Mouse (Mus musculus): Measurements from ENCODE around the gene Lpar5. TPM values are rescaled to one million over a fixed set of nuclear protein-coding genes. Genes with fewer than 3 reads are reported as not detected.

The Lpar5 gene
- polyA plus RNA-seq, 2 experiments: 3.9 to 4.0 TPM

GRCm38 (mm10) chr6:125101444-125101843 is 33.7 kb downstream of the Lpar5 start:
- no peak for ATAC-seq (ENCODE audit: low FRiP score, low read depth)
- TF ChIP-seq POLR2A (IDR thresholded peaks at IDR 0.05; ENCODE audit: borderline replicate concordance, extremely low read depth, insufficient read depth, insufficient read length): no peak
- Histone ChIP-seq H3K27me3 (ENCODE audit: control insufficient read depth, insufficient read depth, low read length) (no peaks in the 10 kb centered on the region), H3K27ac (replicated peaks; ENCODE audit: low read depth, low read length) (no peak overlapping the region), H3K4me3 (replicated peaks; ENCODE audit: low read length) (no peak overlapping the region), H3K4me2 (replicated peaks; ENCODE audit: low read depth, low read length, severe bottlenecking) (no peak overlapping the region), H3K4me1 (ENCODE audit: control insufficient read depth, insufficient read depth, low read length) (peaks cover 24% of the 10 kb centered on the region), H3K9me3 (ENCODE audit: control insufficient read depth, low read length) (no peaks in the 10 kb centered on the region), H3K9ac (ENCODE audit: low read depth, low read length, severe bottlenecking) (no peak overlapping the region), H3K36me3 (ENCODE audit: control insufficient read depth, insufficient read depth, low read length) (peaks cover 89% of the 10 kb centered on the region)
- DNase-seq (ENCODE audit: low spot score): no peak
- WGBS: 72% methylated on average over 9 of the region's 9 CpGs

- H3K9me3 ChIP-seq (ENCODE audit: control insufficient read depth, low read length): no peaks in the 10 kb centered on the region
- no peaks in the 10 kb centered on the region for H3K27me3 ChIP-seq (ENCODE audit: control insufficient read depth, insufficient read depth, low read length)
- H3K4me2 ChIP-seq (replicated peaks; ENCODE audit: low read depth, low read length, severe bottlenecking): no peak overlapping the region
- H3K4me3 ChIP-seq (replicated peaks; ENCODE audit: low read length): no peak overlapping the region
- 95% methylated on average over 4 of the region's 4 CpGs for WGBS
- no peak overlapping the region for H3K27ac ChIP-seq (replicated peaks; ENCODE audit: low read depth, low read length)
- DNase-seq (ENCODE audit: low spot score) (no peak), ATAC-seq (ENCODE audit: low FRiP score, low read depth) (no peak)
- no peak for TF ChIP-seq POLR2A (IDR thresholded peaks at IDR 0.05; ENCODE audit: borderline replicate concordance, extremely low read depth, insufficient read depth, insufficient read length)
- peaks cover 98% of the 10 kb centered on the region for H3K36me3 ChIP-seq (ENCODE audit: control insufficient read depth, insufficient read depth, low read length)
- H3K9ac ChIP-seq (ENCODE audit: low read depth, low read length, severe bottlenecking): no peak overlapping the region
- peaks cover 6% of the 10 kb centered on the region for H3K4me1 ChIP-seq (ENCODE audit: control insufficient read depth, insufficient read depth, low read length)
These were observed 36.5 kb downstream of the Lpar5 start for GRCm38 (mm10) chr6:125104223-125104622.

- no peak overlapping the region for H3K27ac ChIP-seq (replicated peaks; ENCODE audit: low read depth, low read length)
- H3K4me1 ChIP-seq (ENCODE audit: control insufficient read depth, insufficient read depth, low read length): no peaks in the 10 kb centered on the region
- no peaks in the 10 kb centered on the region for H3K27me3 ChIP-seq (ENCODE audit: control insufficient read depth, insufficient read depth, low read length)
- DNase-seq (ENCODE audit: low spot score) (no peak), ATAC-seq (ENCODE audit: low FRiP score, low read depth) (no peak)
- no peaks in the 10 kb centered on the region for H3K9me3 ChIP-seq (ENCODE audit: control insufficient read depth, low read length)
- H3K36me3 ChIP-seq (ENCODE audit: control insufficient read depth, insufficient read depth, low read length): peaks cover 98% of the 10 kb centered on the region
- TF ChIP-seq POLR2A (IDR thresholded peaks at IDR 0.05; ENCODE audit: borderline replicate concordance, extremely low read depth, insufficient read depth, insufficient read length): no peak
- no peak overlapping the region for H3K4me2 ChIP-seq (replicated peaks; ENCODE audit: low read depth, low read length, severe bottlenecking)
- WGBS: 92% methylated on average over 2 of the region's 2 CpGs
- H3K4me3 ChIP-seq (replicated peaks; ENCODE audit: low read length): no peak overlapping the region
- H3K9ac ChIP-seq (ENCODE audit: low read depth, low read length, severe bottlenecking): no peak overlapping the region
These were observed 40.0 kb downstream of the Lpar5 start for GRCm38 (mm10) chr6:125107705-125108104.

GRCm38 (mm10) chr6:125109371-125109770 is 41.7 kb downstream of the Lpar5 start:
- Histone ChIP-seq H3K4me1 (ENCODE audit: control insufficient read depth, insufficient read depth, low read length) (no peaks in the 10 kb centered on the region), H3K27me3 (ENCODE audit: control insufficient read depth, insufficient read depth, low read length) (no peaks in the 10 kb centered on the region), H3K4me2 (replicated peaks; ENCODE audit: low read depth, low read length, severe bottlenecking) (no peak overlapping the region), H3K4me3 (replicated peaks; ENCODE audit: low read length) (no peak overlapping the region), H3K9me3 (ENCODE audit: control insufficient read depth, low read length) (no peaks in the 10 kb centered on the region), H3K36me3 (ENCODE audit: control insufficient read depth, insufficient read depth, low read length) (peaks cover 99% of the 10 kb centered on the region), H3K27ac (replicated peaks; ENCODE audit: low read depth, low read length) (no peak overlapping the region), H3K9ac (ENCODE audit: low read depth, low read length, severe bottlenecking) (no peak overlapping the region)
- 74% methylated on average over 14 of the region's 14 CpGs for WGBS
- DNase-seq (ENCODE audit: low spot score) (no peak), ATAC-seq (ENCODE audit: low FRiP score, low read depth) (no peak)
- TF ChIP-seq POLR2A (IDR thresholded peaks at IDR 0.05; ENCODE audit: borderline replicate concordance, extremely low read depth, insufficient read depth, insufficient read length): no peak

- Histone ChIP-seq H3K9me3 (ENCODE audit: control insufficient read depth, low read length) (no peaks in the 10 kb centered on the region), H3K36me3 (ENCODE audit: control insufficient read depth, insufficient read depth, low read length) (peaks cover 98% of the 10 kb centered on the region)
- DNase-seq (ENCODE audit: low spot score): no peak
These were observed 43.2 kb downstream of the Lpar5 start for GRCm38 (mm10) chr6:125110927-125111326.

GRCm38 (mm10) chr6:125112553-125112952 is 44.8 kb downstream of the Lpar5 start:
- no peak overlapping the region for H3K9ac ChIP-seq (ENCODE audit: low read depth, low read length, severe bottlenecking)
- no peak for DNase-seq (ENCODE audit: low spot score)
- H3K36me3 ChIP-seq (ENCODE audit: control insufficient read depth, insufficient read depth, low read length): peaks cover 96% of the 10 kb centered on the region
- WGBS: 91% methylated on average over 11 of the region's 11 CpGs
- H3K4me1 ChIP-seq (ENCODE audit: control insufficient read depth, insufficient read depth, low read length): no peaks in the 10 kb centered on the region
- H3K27ac ChIP-seq (replicated peaks; ENCODE audit: low read depth, low read length): no peak overlapping the region
- H3K9me3 ChIP-seq (ENCODE audit: control insufficient read depth, low read length): no peaks in the 10 kb centered on the region
- no peaks in the 10 kb centered on the region for H3K27me3 ChIP-seq (ENCODE audit: control insufficient read depth, insufficient read depth, low read length)
- ATAC-seq (ENCODE audit: low FRiP score, low read depth): no peak
- TF ChIP-seq POLR2A (IDR thresholded peaks at IDR 0.05; ENCODE audit: borderline replicate concordance, extremely low read depth, insufficient read depth, insufficient read length): no peak
- H3K4me3 ChIP-seq (replicated peaks; ENCODE audit: low read length): no peak overlapping the region
- no peak overlapping the region for H3K4me2 ChIP-seq (replicated peaks; ENCODE audit: low read depth, low read length, severe bottlenecking)

More at GRCm38 (mm10) chr6:125110927-125111326, 43.2 kb downstream of the Lpar5 start:
- ATAC-seq (ENCODE audit: low FRiP score, low read depth): no peak
- no peak for TF ChIP-seq POLR2A (IDR thresholded peaks at IDR 0.05; ENCODE audit: borderline replicate concordance, extremely low read depth, insufficient read depth, insufficient read length)
- no peak overlapping the region for H3K4me3 ChIP-seq (replicated peaks; ENCODE audit: low read length)
- no peak overlapping the region for H3K4me2 ChIP-seq (replicated peaks; ENCODE audit: low read depth, low read length, severe bottlenecking)
- WGBS: 92% methylated on average over 7 of the region's 7 CpGs
- no peaks in the 10 kb centered on the region for H3K27me3 ChIP-seq (ENCODE audit: control insufficient read depth, insufficient read depth, low read length)
- no peak overlapping the region for H3K27ac ChIP-seq (replicated peaks; ENCODE audit: low read depth, low read length)
- H3K9ac ChIP-seq (ENCODE audit: low read depth, low read length, severe bottlenecking): no peak overlapping the region
- no peaks in the 10 kb centered on the region for H3K4me1 ChIP-seq (ENCODE audit: control insufficient read depth, insufficient read depth, low read length)
